Mouse (Mus musculus) layer of hippocampus, adult 11-12 months (tissue): ENCODE data around the gene Fzd5.

Experiments
- DNase-seq: peaks from one replicate; pipeline ENCODE4 v3.0.0; 2022; ENCODE audit warnings: low spot score

Fzd5 gene

GRCm38 (mm10) chr1:64733453-64734245 is 3.9 kb downstream of the Fzd5 start:
- no peak for DNase-seq

- DNase-seq = no peak
Measured at GRCm38 (mm10) chr1:64732637-64733200, 4.8 kb downstream of the Fzd5 start.

GRCm38 (mm10) chr1:64732161-64732560 is 5.4 kb downstream of the Fzd5 start:
- DNase-seq = no peak

- no peak for DNase-seq
Measured at GRCm38 (mm10) chr1:64731341-64732020, 6.1 kb downstream of the Fzd5 start.

GRCm38 (mm10) chr1:64730046-64730445 is 7.5 kb downstream of the Fzd5 start:
- DNase-seq = no peak

GRCm38 (mm10) chr1:64721034-64721587 is 16.4 kb downstream of the Fzd5 start:
- DNase-seq = no peak

GRCm38 (mm10) chr1:64717504-64717903 is 20.0 kb downstream of the Fzd5 start:
- DNase-seq = peak; percentile 63

GRCm38 (mm10) chr1:64716589-64717304 is 20.8 kb downstream of the Fzd5 start:
- DNase-seq = no peak

GRCm38 (mm10) chr1:64715458-64715857 is 22.1 kb downstream of the Fzd5 start:
- no peak for DNase-seq

- DNase-seq = no peak
Measured at GRCm38 (mm10) chr1:64712006-64712760, 25.4 kb downstream of the Fzd5 start.

GRCm38 (mm10) chr1:64709891-64710290 is 27.7 kb downstream of the Fzd5 start:
- DNase-seq = no peak

- DNase-seq = no peak
Measured at GRCm38 (mm10) chr1:64706610-64707009, 30.9 kb downstream of the Fzd5 start.

GRCm38 (mm10) chr1:64705230-64705629 is 32.3 kb downstream of the Fzd5 start:
- peak; percentile 76 for DNase-seq

- DNase-seq = no peak
Measured at GRCm38 (mm10) chr1:64701780-64702179, 35.8 kb downstream of the Fzd5 start.

- DNase-seq = no peak
Measured at GRCm38 (mm10) chr1:64695156-64695555, 42.4 kb downstream of the Fzd5 start.

- no peak for DNase-seq
Measured at GRCm38 (mm10) chr1:64691581-64691980, 46.0 kb downstream of the Fzd5 start.

GRCm38 (mm10) chr1:64691121-64691551 is 46.4 kb downstream of the Fzd5 start:
- peak; percentile 16 for DNase-seq

GRCm38 (mm10) chr1:64690213-64691013 is 47.1 kb downstream of the Fzd5 start, which contains the start of gene Ccnyl1:
Gene Ccnyl1, plus strand, starts transcription at chr1:64690455.
- DNase-seq = peak; percentile 98

- DNase-seq = no peak
Measured at GRCm38 (mm10) chr1:64689561-64690212, 47.9 kb downstream of the Fzd5 start.

GRCm38 (mm10) chr1:64688046-64688445 is 49.5 kb downstream of the Fzd5 start:
- no peak for DNase-seq
